10 mouse cellular contexts compared by ENCODE assay signal in genomic region chr11:98752562-98753140, GRCm38 (mm10). TPM values are rescaled to one million over a fixed set of nuclear protein-coding genes. Genes with fewer than 3 reads are reported as not detected.
DNase-seq lines count a peak whose midpoint lies in the region; ATAC-seq lines count a peak whose summit lies in the region.
"Had no signal": no experiment of that assay in that cellular context is flagged by ENCODE, and none has a peak within 500 bp of the region (broad histone marks: within the 10 kb centered on the region; RNA-seq: fewer than 3 reads in every experiment).

No protein-coding gene starts in this region.

- H3K27me3 ChIP-seq in heart, embryonic 12.5 days (replicated peaks): no peaks in the 10 kb centered on the region
- no peaks in the 10 kb centered on the region for H3K27me3 ChIP-seq in neural tube, embryonic 13.5 days
- no peaks in the 10 kb centered on the region for H3K27me3 ChIP-seq in liver, embryonic 12.5 days (replicated peaks)
- H3K27me3 ChIP-seq: neural tube, embryonic 12.5 days had no signal

- intact Hi-C loops in left cerebral cortex, postnatal 4 days (cut with DNase I): no loop called here

- no peak for DNase-seq in heart, adult 9 months (ENCODE audit: low spot score in 2 of 2)
- DNase-seq in neural tube, embryonic 10.5 days (ENCODE audit: extremely low spot score, low spot score): no peak
- no peak for DNase-seq in adrenal gland, postnatal 25 days
- no peak for DNase-seq in layer of hippocampus, adult 18-20 months (ENCODE audit: low spot score in 2 of 2)
- DNase-seq in left cerebral cortex, postnatal 4 days: no peak
- DNase-seq: adrenal gland, postnatal 36 days had no signal

- H3K9me3 ChIP-seq in heart, embryonic 12.5 days (replicated peaks): no peaks in the 10 kb centered on the region
- no peaks in the 10 kb centered on the region for H3K9me3 ChIP-seq in neural tube, embryonic 13.5 days
- H3K9me3 ChIP-seq in liver, embryonic 12.5 days (replicated peaks): no peaks in the 10 kb centered on the region
- H3K9me3 ChIP-seq: neural tube, embryonic 12.5 days had no signal

- ATAC-seq in heart, embryonic 12.5 days (ENCODE audit: insufficient number of reproducible peaks, low FRiP score): no peak
- ATAC-seq in neural tube, embryonic 13.5 days (ENCODE audit: low read depth): no peak
- no peak for ATAC-seq in liver, embryonic 12.5 days

- 77% methylated on average over 10 of the region's 10 CpGs for WGBS in heart, embryonic 12.5 days
- WGBS in neural tube, embryonic 13.5 days: 85% methylated on average over 10 of the region's 10 CpGs
- WGBS in liver, embryonic 12.5 days (ENCODE audit: insufficient replicate concordance): 77% methylated on average over 10 of the region's 10 CpGs

- H3K36me3 ChIP-seq in heart, embryonic 12.5 days: peaks cover 28% of the 10 kb centered on the region
- peaks cover 43% of the 10 kb centered on the region for H3K36me3 ChIP-seq in neural tube, embryonic 13.5 days
- H3K36me3 ChIP-seq in liver, embryonic 12.5 days: peaks cover 38% of the 10 kb centered on the region

- peak overlapping the region; percentile 57 for H3K27ac ChIP-seq in heart, embryonic 12.5 days (ENCODE audit: poor library complexity, severe bottlenecking)
- peak overlapping the region; percentile 98 for H3K27ac ChIP-seq in neural tube, embryonic 13.5 days (replicated peaks)
- peak overlapping the region; percentile 95 for H3K27ac ChIP-seq in liver, embryonic 12.5 days
- H3K27ac ChIP-seq: neural tube, embryonic 12.5 days had no signal

- no peak overlapping the region for H3K4me3 ChIP-seq in heart, embryonic 12.5 days
- H3K4me3 ChIP-seq in neural tube, embryonic 13.5 days: no peak overlapping the region
- no peak overlapping the region for H3K4me3 ChIP-seq in liver, embryonic 12.5 days
- H3K4me3 ChIP-seq: neural tube, embryonic 12.5 days had no signal

- 0 out of 2 replicates have a peak overlapping the region, but pooled peaks have one; percentile 53 for H3K9ac ChIP-seq in heart, embryonic 12.5 days
- peak overlapping the region; percentile 18; the same call in 1 of the 2 replicates for H3K9ac ChIP-seq in neural tube, embryonic 13.5 days
- H3K9ac ChIP-seq in liver, embryonic 12.5 days: peak overlapping the region; percentile 71
- H3K9ac ChIP-seq: neural tube, embryonic 12.5 days had no signal

- peaks cover 91% of the 10 kb centered on the region for H3K4me1 ChIP-seq in heart, embryonic 12.5 days (replicated peaks)
- H3K4me1 ChIP-seq in neural tube, embryonic 13.5 days (replicated peaks): peaks cover 76% of the 10 kb centered on the region
- peaks cover 98% of the 10 kb centered on the region for H3K4me1 ChIP-seq in liver, embryonic 12.5 days

- 0 out of 2 replicates have a peak overlapping the region, but pooled peaks have one; percentile 56 for H3K4me2 ChIP-seq in heart, embryonic 12.5 days
- no peak overlapping the region for H3K4me2 ChIP-seq in neural tube, embryonic 13.5 days
- peak overlapping the region; percentile 74 for H3K4me2 ChIP-seq in liver, embryonic 12.5 days

RNA-seq across cellular contexts. Expression of gene Thra, which starts 12.2 kb away (rescaled TPM):
- polyA plus RNA-seq in heart, embryonic 12.5 days (2016; fragmentation: Nextera tagmentation; extraction: Ambion mirVana): 27.0 and 29.8 TPM in 2 replicates
- 89.5 and 94.4 TPM in 2 replicates for polyA plus RNA-seq in neural tube, embryonic 13.5 days (2015; fragmentation: Nextera tagmentation; extraction: Ambion mirVana)
- 13.0 and 13.3 TPM in 2 replicates for polyA plus RNA-seq in liver, embryonic 12.5 days (2016; fragmentation: Nextera tagmentation; extraction: Ambion mirVana)
- 82.5 and 89.4 TPM in 2 replicates for total RNA-seq in adrenal gland, postnatal 25 days (2021)
- total RNA-seq in layer of hippocampus, adult 18-20 months (2021): 1,000 to 10,000 TPM; 1,110 to 1,111 TPM
- 1,000 to 10,000 TPM; 1,274 to 1,289 TPM for total RNA-seq in left cerebral cortex, postnatal 4 days (2021)

RNA-seq across cellular contexts. Expression of gene Nr1d1, which starts 22.5 kb away (rescaled TPM):
- polyA plus RNA-seq in heart, embryonic 12.5 days (2016; fragmentation: Nextera tagmentation; extraction: Ambion mirVana): 6.4 TPM in 2 replicates
- polyA plus RNA-seq in neural tube, embryonic 13.5 days (2015; fragmentation: Nextera tagmentation; extraction: Ambion mirVana): 3.4 and 3.6 TPM in 2 replicates
- 1.3 and 1.4 TPM in 2 replicates for polyA plus RNA-seq in liver, embryonic 12.5 days (2016; fragmentation: Nextera tagmentation; extraction: Ambion mirVana)
- 234 and 238 TPM in 2 replicates for total RNA-seq in adrenal gland, postnatal 25 days (2021)
- 10 to 100 TPM; 66.6 to 84.3 TPM for total RNA-seq in layer of hippocampus, adult 18-20 months (2021)
- 10 to 100 TPM; 31.9 TPM for total RNA-seq in left cerebral cortex, postnatal 4 days (2021)

RNA-seq across cellular contexts. Expression of gene Med24, which starts 23.4 kb away (rescaled TPM):
- 45.9 and 48.1 TPM in 2 replicates for polyA plus RNA-seq in heart, embryonic 12.5 days (2016; fragmentation: Nextera tagmentation; extraction: Ambion mirVana)
- 62.3 and 69.1 TPM in 2 replicates for polyA plus RNA-seq in neural tube, embryonic 13.5 days (2015; fragmentation: Nextera tagmentation; extraction: Ambion mirVana)
- polyA plus RNA-seq in liver, embryonic 12.5 days (2016; fragmentation: Nextera tagmentation; extraction: Ambion mirVana): 42.0 and 43.7 TPM in 2 replicates
- total RNA-seq in adrenal gland, postnatal 25 days (2021): 40.9 and 61.5 TPM in 2 replicates
- 100 to 1,000 TPM; 126 TPM for total RNA-seq in layer of hippocampus, adult 18-20 months (2021)
- total RNA-seq in left cerebral cortex, postnatal 4 days (2021): 10 to 100 TPM; 96.8 to 99.4 TPM

RNA-seq across cellular contexts. Expression of gene Msl1, which starts 42.7 kb away (rescaled TPM):
- 20.3 and 21.4 TPM in 2 replicates for polyA plus RNA-seq in heart, embryonic 12.5 days (2016; fragmentation: Nextera tagmentation; extraction: Ambion mirVana)
- polyA plus RNA-seq in neural tube, embryonic 13.5 days (2015; fragmentation: Nextera tagmentation; extraction: Ambion mirVana): 31.5 and 33.2 TPM in 2 replicates
- 11.5 and 11.7 TPM in 2 replicates for polyA plus RNA-seq in liver, embryonic 12.5 days (2016; fragmentation: Nextera tagmentation; extraction: Ambion mirVana)
- 109 and 113 TPM in 2 replicates for total RNA-seq in adrenal gland, postnatal 25 days (2021)
- total RNA-seq in layer of hippocampus, adult 18-20 months (2021): 100 to 1,000 TPM; 178 to 183 TPM
- 100 to 1,000 TPM; 163 to 166 TPM for total RNA-seq in left cerebral cortex, postnatal 4 days (2021)

RNA-seq across cellular contexts. Expression of gene Csf3, which starts 51.6 kb away (rescaled TPM):
- not detected in 2 replicates for polyA plus RNA-seq in heart, embryonic 12.5 days (2016; fragmentation: Nextera tagmentation; extraction: Ambion mirVana)
- not detected in 2 replicates for polyA plus RNA-seq in neural tube, embryonic 13.5 days (2015; fragmentation: Nextera tagmentation; extraction: Ambion mirVana)
- polyA plus RNA-seq in liver, embryonic 12.5 days (2016; fragmentation: Nextera tagmentation; extraction: Ambion mirVana): not detected in 2 replicates
- not detected in 2 replicates for total RNA-seq in adrenal gland, postnatal 25 days (2021)
- not detected for total RNA-seq in layer of hippocampus, adult 18-20 months (2021)
- not detected for total RNA-seq in left cerebral cortex, postnatal 4 days (2021)
- total RNA-seq: adrenal gland, postnatal 36 days had no signal
- polyA plus RNA-seq: neural tube, embryonic 12.5 days had no signal

Comparison
In these comparisons a context has a peak if more than half of its experiments do, and no peak if none do; other contexts are left out.
1. H3K9ac ChIP-seq: peak in every context shown above with its lines; median percentile 71 in liver, embryonic 12.5 days; 53 in heart, embryonic 12.5 days; 18 in neural tube, embryonic 13.5 days.
2. RNA of gene Thra, which starts 12.2 kb away (total RNA-seq): 1,274 to 1,289 TPM in left cerebral cortex, postnatal 4 days and 1,110 to 1,111 TPM in layer of hippocampus, adult 18-20 months; 82.5 to 89.4 TPM in adrenal gland, postnatal 25 days; every median in the first group is over 10 times any median in the second.
3. Peak in every context shown above with its lines, with median percentiles within 50 percentile points of each other: H3K27ac ChIP-seq.